Mouse (Mus musculus) right cerebral cortex, adult 18-20 months (tissue): ENCODE measurements around the gene B3gnt3.
"Not testable (repeated sequence)": the region's sequence is repeated elsewhere in the genome, so short reads cannot be mapped to it uniquely, and the experiment has no call there.

ENCODE experiments used
- DNase-seq: peaks from one replicate; pipeline ENCODE4 v3.0.0; 2022; ENCODE audit warnings: mixed read lengths

The B3gnt3 gene

DNA sequence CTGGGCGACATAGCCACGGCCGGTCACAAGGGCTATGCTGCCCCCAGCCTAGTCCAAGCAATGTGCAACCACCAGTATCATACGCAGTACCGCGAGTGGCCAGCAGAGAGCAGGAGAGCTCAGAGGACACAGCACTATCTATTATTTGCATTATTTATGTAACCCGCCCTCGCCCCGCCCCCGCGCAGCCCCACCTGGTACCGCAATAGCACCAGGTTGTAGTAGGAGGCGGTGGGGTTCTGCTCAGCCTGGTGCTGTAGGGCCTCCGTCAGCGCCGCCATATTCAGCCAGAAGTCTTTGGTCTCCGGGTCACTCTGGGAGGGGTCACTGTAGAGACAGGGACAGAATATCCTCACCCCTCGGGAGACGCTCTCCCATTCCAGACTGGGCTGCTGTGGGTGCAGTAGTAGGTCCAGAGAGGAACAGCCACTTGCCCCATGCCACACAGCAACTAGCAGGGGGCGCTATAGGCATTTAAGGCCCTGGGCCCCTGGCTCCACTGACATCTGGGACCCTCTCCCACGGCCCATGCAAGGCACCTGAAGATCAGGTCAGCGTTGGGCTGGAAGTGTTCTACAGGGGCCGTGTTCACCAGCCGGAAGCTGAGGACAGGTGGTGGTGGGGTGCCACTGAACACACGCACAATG is 8.3 kb upstream of the B3gnt3 start:
- DNase-seq = peak; percentile 82

DNA sequence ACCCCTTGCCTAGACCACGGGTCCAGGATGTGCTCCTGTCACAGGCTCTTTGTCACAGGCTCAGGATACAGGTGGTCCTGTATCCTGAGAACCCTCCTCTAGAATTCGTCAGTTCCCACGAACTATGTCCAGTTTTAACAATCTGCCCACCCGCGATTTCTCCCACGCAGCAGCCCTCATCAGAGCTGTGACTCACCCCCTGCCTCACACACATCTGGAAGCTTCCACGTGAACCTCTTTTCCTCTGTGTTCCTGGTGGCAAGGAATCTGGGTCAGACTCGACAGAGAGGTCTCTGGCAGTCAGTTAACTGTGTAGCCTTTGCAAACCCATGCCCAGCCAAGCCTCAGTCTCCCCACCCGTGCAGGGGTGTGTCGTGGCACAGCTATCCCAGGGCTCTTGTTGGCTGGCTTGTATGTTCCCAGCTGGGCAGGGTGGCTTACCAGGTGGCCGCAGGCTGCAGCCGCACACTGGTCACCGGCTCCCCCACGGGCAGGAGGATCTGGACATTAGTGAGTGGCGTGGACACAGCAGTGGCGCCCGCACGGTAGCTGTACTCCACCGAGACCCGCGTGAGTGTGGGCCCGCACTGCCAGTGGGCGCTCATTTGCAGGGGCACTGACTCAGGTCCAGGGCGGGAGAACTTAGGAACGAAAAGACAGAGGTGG is 7.7 kb upstream of the B3gnt3 start:
- DNase-seq = peak; percentile 65

DNA sequence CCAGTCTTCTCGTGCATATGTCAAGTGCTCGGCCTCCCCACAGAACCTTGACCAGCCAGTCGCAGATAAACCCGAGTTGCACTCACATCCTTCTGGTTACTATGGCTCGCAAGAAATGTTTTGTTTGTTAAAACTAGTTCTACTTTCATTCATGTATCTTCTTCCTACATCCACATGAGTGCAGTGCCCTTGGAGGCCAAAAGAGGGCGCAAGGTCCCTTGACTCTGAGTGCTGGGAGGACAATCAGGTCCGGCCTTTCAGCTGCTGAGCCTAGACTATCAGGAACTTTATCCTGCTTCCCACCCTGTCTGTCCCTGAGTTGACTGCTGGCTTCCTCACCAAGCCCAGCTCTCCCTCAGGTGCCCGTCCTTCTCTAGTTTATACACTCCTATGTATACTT is 6.3 kb upstream of the B3gnt3 start:
- DNase-seq = peak; percentile 64

DNA sequence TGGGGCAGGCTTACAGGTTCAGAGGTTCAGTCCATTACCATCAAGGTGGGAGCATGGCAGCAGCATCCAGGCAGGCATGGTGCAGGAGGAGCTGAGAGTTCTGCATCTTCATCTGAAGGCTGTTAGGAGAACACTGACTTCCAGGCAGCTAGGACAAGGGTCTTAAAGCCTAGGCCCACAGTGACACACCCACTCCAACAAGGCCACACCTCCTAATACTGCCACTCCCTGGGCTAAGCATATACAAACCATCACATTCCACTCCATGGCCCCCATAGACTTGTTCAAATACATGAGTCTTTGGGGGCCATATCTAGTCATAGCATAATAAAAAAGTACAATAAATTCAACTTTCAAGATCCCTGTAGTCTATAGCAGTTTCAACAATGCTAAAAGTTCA is 1.8 kb upstream of the B3gnt3 start:
- DNase-seq = not testable (repeated sequence)

DNA sequence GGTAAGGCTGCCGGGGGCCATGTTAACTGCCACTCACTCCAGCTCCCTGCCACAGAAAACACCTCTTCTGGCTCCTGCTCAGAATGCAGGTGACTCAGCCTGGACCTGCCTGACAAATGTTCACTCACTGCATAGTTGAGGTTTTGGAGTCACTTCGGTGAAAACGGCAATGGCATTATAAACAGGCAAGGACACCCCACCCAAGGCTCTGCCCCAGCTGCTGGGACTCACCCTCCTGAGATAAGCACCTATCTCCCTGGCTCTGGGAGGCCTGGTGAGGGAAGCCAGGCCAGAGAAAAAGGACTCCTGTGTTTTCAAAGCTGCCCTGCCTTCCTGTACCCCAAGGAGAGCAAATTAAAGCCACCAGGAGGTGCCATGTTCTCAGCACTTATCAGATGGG is 1.3 kb upstream of the B3gnt3 start:
- DNase-seq = no peak

DNA sequence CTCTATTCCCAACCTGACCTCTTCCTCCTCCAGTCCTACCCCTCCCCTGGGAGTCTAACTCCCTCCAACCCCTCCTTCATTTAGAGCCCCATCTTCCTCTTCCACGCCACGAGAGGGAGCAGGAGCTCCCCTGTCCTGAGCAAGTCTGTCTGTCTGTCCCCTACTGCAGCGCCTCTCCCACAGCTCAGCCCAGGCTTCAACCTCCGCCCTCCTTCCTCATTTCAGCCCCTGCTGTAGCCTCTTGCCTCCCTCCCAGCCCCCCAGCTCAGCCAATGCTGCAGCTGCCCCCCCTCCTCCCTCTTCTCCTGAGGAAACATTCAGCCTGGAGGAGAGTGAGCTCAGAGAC is 471 bp upstream of the B3gnt3 start:
- no peak for DNase-seq

DNA sequence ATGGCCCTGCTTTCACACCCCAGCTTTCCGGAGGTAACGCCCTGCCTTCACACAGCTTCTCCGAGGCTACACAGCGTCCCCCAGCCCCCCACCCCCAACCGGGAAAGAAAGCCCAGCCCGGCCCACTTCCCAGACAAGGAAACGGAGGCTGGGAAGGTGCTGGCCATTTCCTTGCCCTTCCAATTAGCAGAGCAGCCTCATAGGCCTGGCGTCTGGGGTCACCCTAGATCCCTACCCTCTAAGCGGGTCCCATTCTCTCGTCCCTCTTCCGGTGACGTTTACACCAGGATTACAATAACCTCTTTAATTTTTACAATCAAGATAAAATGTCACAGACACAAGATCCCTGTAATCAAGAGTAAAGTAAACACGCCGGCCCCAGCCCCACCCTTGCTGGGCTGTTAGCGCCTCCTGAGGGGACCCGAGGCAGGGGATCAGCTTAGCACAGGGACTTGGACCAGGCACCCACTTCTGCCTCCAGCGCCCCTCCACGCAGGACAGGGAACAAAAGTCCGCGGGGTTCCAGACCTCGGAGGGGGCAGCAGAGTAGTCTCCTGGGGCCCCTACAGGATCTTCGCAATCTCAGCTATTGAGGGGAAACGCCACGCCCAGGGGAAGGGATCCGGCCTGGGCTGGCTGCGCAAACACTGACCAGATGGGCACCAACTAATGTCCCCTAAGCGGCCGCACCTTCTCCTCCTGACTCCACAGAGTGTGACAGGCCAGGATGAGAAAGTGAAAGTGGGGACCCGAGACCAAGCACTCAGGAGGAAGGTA is 908 bp downstream of the B3gnt3 start:
- DNase-seq = no peak

DNA sequence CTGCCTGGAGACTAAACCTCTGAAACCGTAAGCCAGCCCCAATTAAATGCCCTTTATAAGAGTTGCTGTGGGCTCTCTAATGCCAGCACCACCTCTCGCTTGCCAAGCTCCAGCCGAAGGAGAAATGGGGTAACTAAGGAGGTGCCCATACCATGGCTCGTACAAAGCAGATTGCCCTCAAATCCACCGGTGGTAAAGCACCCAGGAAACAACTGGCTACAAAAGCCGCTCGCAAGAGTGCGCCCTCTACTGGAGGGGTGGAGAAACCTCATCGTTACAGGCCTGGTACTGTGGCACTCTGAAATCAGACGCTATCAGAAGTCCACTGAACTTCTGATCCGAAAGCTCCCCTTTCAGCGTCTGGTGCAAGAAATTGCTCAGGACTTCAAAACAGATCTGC is 6.1 kb downstream of the B3gnt3 start:
- not testable (repeated sequence) for DNase-seq

DNA sequence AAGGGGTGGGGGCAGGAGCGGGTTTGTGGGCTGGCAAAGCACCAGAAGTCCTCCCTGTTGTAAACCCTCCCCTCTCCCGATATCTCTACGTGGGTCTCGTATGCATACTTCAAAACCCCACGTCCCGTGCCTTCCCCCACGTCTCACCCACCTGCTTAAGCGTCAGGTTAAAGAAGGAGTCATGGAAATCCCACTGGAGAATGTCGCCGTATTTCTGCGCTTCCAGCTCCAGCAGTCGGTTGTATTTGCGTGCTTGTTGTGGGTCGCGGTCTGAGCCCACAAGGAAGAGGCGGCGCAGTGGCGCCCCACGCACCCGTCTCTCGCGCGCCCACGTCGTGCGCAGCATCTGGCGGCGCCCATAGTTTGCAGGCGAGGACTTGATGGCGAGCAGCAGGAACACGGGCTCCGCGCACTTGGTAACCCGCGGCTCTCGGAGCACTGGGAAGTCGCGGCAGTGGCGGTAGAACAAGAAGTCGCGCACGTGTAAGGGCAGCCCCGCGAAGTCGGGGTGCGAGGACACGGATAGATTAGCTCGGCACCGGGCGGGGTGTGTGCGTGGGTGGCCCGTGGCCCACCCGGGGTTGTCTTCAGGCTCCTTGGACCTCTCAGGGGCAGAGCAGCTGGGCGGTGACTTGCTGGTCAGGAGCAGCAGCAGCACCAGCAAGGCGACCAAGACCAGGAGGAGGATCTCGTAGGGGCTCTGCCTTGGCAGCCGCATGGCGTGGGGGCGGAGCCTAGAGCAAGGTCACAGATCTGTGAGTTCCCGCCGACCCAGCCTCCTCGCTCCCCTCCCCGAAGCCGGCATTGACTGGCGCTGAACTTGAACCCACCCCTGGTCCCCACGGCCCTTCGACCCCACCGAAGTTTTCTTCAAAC is 8.2 kb downstream of the B3gnt3 start:
- DNase-seq = no peak

DNA sequence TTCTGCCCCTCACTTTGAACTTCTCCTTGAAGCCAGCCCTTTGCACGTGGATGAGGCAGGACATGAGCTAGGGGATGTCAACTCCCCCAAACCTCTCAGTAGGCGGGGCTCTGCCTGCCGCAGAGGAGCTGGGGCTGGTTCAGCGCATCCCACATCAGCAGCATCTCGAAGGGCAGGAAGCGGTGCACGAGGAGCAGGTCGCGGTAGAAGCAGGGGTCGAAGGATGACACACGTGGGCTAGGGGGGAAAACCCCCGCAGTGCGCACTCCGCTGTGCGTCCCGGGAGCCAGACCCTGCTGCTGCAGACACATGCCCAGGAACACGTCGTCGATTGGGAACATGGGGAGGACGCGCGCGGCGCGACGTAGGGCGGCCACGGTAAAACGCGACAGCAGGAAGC is 9.1 kb downstream of the B3gnt3 start:
- DNase-seq = no peak

DNA sequence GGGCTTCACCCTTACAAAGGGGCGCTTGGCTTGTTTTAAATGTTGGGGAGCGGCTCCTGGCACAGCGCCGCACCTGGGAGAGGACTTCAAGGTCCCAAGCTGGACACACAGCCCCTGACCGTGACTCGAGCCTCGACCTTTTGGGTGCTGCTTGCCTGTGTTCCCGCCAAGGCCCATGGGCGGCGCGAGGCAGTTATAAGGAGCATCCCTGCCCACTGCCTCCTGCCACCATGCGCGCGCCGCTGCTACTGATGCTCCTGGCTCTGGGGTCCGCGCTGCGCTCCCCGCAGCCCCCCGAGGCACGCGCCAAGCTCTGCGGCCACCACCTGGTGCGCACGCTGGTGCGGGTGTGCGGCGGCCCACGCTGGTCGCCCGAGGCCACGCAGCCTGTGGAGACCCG is 12.6 kb downstream of the B3gnt3 start, which contains the start of gene Insl3:
Gene Insl3 (plus strand): TSS at position 187 of the 400 bp plus-strand sequence.
- DNase-seq = no peak

DNA sequence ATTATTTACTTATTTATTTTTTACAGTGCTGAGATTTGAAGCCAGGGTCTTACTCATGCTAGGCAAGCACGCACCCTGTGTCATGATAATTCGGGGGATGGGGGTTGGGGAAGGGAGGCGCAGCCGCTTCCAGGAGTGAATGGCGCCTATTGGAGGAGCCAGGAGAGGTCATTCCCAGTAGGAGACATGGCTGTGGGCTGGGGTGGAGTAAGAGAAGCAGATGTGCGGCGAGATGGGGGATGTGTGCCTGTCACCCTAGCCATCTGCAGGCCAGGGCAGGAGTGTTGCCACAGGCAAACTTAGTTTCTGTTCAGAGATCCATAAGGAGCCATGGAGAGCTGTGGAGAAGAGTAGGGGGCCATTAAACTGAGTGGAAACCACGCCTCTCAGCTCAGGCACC is 14.0 kb downstream of the B3gnt3 start:
- no peak for DNase-seq

DNA sequence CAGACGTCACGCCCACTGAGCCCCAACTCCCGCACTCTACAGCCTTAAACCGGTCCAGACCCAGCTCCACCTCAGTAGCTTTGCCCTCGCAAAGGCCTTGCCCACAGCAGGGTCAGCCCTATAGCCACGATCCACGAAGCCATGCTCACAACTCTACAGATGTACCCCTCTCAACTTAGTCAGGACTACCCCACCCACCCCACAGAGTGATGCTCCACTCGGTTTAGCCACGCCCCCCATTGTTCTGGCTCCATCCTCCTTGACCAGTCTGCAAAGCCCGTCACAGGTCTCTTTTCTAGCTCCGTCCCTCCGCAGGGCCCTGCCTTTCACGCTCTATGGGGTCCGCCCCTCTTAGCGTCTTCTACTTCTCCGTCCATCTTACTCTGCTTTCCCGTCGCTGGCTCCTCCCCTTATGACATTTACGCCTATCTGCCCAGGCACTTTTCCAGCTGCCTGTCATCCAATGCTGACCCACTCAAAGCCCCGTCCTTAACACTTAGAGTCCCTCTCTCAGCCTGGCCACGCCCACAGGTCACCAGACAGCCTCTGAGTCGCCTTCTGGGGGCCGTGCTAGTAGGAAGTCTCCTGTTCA is 15.3 kb downstream of the B3gnt3 start:
- no peak for DNase-seq

DNA sequence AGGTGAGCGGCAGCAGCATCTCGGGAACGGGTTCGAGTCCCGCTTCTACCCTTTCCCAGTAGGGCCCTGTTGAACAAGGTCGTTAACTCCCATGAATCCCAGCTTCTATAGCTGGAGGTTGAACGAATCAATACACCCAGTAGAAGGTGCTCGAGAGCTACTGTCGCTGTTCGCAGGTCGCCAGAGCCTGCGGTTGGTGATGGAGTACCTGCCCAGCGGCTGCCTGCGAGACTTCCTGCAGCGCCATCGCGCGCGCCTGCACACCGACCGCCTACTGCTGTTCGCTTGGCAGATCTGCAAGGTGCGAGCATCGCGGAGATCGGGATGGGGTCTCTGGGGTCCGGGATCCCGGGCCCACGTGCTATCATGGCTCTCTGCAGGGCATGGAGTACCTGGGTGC is 16.0 kb downstream of the B3gnt3 start:
- DNase-seq = no peak

DNA sequence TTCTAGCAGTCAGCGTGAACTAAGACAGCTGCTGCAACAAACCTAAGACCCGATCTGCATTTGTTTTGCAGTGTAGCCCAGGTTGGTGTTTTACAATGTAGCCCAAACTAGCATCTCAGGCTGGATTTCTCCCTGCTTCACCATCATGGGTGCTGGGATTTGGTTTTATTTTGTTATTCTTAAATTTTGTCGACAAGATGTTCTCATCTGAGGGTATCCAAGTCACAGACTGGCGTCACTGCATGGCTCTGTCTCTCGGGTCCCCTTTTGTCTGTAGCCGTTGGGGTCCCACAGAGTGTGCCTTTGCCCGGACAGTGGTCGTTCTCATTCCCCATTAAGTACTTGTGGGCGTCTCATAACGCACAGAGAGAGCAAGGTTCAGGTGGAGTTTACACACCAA is 16.9 kb downstream of the B3gnt3 start:
- no peak for DNase-seq

DNA sequence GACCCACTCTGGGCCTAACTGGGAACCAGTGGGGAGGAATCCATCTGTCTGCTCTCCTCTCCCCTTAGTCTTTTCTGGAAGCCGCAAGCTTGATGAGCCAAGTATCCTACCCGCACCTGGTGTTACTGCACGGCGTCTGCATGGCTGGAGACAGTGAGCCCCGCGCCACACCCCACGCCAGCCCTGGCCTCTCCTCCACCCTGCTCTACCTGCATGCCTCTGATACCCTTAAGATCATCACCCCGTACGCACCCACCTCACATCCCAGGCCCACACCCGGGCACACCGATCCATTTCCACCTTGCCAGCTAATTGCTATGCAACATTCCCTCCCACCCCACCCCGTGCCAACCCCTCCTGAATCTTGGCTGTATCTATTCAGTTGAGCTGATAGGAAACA is 18.8 kb downstream of the B3gnt3 start:
- DNase-seq = no peak

DNA sequence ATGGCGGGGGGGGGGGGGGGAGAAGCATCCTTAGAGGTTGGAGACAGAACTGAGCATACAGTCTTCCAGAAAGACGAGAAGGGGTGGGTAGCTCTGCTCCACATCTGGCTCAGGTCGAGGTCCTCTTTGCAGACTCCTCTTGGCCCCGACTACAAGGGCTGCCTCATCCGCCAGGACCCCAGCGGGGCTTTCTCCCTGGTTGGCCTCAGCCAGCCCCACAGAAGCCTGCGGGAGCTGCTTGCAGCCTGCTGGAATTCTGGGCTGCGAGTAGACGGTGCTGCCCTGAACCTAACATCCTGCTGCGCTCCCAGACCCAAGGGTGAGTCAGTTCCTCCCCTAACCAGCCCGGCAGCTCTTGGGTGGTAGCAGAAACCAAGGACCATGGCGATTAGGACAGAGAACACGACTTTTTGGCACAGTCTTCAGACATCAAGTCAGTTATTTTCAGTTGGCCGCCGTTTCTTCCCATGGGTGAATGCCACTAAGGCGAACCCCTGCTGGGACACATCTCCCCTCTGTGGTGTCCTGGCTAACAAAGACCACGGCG is 20.1 kb downstream of the B3gnt3 start:
- no peak for DNase-seq

DNA sequence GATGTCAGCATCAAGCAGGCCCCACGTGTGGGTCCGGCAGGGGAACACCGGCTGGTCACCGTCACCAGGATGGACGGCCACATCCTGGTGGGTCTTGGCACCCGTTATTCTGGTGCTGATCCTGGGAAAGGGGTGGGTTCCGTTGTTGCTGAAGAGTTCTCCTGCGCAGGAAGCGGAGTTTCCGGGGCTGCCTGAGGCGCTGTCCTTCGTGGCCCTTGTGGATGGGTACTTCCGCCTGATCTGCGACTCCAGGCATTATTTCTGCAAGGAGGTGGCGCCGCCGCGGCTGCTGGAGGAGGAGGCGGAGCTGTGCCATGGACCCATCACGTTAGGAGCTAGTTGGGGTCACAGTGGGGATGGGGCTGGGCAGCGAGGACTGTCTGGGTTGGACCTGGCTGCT is 21.1 kb downstream of the B3gnt3 start:
- no peak for DNase-seq

DNA sequence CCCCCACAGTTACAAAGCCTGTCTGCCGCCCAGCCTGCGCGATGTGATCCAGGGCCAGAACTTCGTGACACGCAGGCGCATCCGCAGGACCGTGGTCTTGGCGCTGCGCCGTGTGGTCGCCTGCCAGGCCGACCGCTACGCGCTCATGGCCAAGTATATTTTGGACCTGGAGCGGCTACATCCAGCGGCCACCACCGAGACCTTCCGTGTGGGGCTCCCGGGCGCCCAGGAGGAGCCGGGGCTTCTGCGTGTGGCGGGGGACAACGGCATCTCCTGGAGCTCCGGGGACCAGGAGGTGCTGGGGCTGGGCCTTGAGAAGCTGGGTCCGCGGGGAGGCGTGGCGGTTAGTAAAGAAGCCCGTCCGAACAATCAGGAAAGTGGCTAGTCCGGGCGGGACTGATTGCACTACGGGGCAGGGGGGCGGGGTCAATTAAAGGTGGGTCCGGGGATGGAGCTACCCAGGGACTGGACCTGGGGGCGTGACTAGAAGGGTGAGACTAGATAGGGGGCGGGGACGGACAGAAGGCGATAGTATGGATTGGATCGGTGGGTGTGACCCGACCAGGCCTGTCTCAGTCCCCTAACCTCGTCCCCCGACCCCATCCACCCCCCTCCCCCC is 21.9 kb downstream of the B3gnt3 start:
- DNase-seq = no peak

DNA sequence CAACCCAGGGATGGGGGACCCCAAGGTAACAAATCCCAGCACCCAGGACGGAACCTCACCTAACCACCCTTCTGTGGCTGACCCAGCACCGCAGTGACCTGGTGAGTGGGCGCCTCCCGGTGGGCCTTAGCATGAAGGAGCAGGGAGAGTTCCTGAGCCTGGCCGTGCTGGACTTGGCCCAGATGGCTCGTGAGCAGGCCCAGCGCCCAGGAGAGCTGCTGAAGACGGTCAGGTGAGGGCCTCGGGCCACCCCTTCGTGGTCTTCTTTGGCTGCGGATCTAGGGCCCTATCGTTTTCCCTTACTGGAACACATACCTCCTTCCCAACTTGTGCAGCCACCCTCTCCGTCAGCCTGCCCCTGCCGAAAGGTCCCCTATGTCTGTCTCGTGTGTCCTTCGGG is 22.5 kb downstream of the B3gnt3 start:
- no peak for DNase-seq

DNA sequence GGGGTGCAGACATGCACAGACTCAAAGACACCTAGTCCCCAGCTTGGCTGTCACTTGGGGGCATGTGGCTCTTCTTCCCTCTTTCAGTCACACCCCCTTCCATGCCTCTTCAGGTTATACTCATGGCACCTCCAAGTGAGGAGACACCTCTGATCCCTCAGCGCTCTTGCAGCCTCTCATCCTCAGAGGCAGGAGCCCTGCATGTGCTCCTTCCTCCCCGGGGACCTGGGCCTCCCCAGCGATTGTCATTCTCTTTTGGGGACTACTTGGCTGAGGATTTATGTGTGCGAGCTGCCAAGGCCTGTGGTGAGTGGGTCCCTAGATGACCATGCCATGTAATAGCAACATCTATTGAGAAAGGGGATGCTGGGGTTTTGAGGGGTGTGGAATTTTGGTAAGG is 23.4 kb downstream of the B3gnt3 start:
- DNase-seq = no peak

DNA sequence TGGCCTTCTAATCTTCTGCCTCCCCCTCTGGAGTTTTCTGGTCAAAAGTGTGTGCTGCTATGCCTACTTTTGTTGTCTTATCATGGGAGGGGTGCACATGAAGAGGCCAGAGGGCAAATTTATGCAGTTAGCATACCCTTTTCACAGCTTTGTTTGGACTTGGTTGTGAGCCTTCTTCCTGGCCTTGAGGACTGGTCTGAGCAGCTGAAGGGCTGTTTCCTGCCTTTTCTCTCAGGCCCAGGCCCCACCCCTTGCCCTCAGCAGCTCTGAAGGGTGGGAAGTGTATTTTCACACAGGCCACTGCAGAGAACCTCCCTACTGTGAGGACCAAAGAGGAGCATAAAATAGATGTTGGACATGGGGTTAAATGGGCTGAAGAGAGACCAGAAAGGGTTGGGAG is 24.0 kb downstream of the B3gnt3 start:
- no peak for DNase-seq
